10 mouse cellular contexts compared by ENCODE assay signal in the genomic region with DNA sequence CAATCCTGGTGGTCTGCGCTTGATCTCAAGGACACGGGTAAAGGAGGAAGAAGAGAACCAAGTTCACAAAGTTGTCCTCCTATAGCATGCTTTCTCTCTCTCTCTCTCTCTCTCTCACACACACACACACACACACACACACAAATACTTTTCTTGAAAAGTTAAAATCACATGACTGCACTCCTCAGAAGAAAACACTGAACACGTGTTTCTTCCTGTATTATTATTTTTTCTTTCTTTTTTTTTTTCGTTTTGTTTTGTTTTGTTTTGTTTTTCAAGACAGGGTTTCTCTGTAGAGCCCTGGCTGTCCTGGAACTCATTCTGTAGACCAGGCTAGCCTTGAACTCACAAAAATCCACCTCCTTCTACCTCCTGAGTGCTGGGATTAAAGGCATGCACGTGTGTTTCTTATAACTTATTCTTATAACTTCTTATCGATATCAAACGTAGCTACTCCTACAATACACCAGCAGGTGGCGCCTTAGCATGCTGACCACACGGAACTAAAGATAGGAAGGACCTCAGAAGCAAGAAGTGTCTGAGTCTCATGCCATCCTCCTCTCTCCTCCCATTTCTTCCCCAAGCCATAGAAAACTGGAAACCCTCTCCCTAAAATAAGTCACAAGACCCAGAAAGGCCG. TPM values are rescaled to one million over a fixed set of nuclear protein-coding genes. Genes with fewer than 3 reads are reported as not detected.
A peak's percentile ranks its signal among the peaks of the same experiment; 100 is the strongest.
DNase-seq lines count a peak whose midpoint lies in the region; ATAC-seq lines count a peak whose summit lies in the region.
"Had no signal": no experiment of that assay in that cellular context is flagged by ENCODE, and none has a peak within 500 bp of the region (broad histone marks: within the 10 kb centered on the region; RNA-seq: fewer than 3 reads in every experiment).

No protein-coding gene starts in this region.

- no peaks in the 10 kb centered on the region for H3K9me3 ChIP-seq in hindbrain, embryonic 11.5 days (ENCODE audit: control insufficient read depth, low read length)
- H3K9me3 ChIP-seq in hindbrain, embryonic 16.5 days (ENCODE audit: control insufficient read depth, low read length): no peaks in the 10 kb centered on the region
- H3K9me3 ChIP-seq: liver, embryonic 15.5 days had no signal

- no peaks in the 10 kb centered on the region for H3K36me3 ChIP-seq in hindbrain, embryonic 11.5 days (ENCODE audit: control insufficient read depth, insufficient read depth, low read length)
- H3K36me3 ChIP-seq in hindbrain, embryonic 16.5 days (ENCODE audit: control insufficient read depth, insufficient read depth, low read length): no peaks in the 10 kb centered on the region
- H3K36me3 ChIP-seq: liver, embryonic 15.5 days had no signal

- peak; percentile 73 for DNase-seq in hindbrain, embryonic 11.5 days (ENCODE audit: low spot score)
- peak; percentile 67 to 68 for DNase-seq in B cell, adult 2 months
- DNase-seq in Muller cell, postnatal 12 days (ENCODE audit: inconsistent ontology term): peak; percentile 52
- DNase-seq in cerebellum, postnatal 36 days: peak; percentile 49 to 53
- DNase-seq in kidney, postnatal 4 days: peak; percentile 71 to 79
- peak; percentile 47 to 51 for DNase-seq in natural killer cell, adult 2 months (ENCODE audit: low spot score in 2 of 2)

- no peak overlapping the region for H3K4me3 ChIP-seq in hindbrain, embryonic 11.5 days (ENCODE audit: low read depth, low read length)
- no peak overlapping the region for H3K4me3 ChIP-seq in hindbrain, embryonic 16.5 days (ENCODE audit: low read length)
- H3K4me3 ChIP-seq: erythroblast, embryonic 14.5 days; liver, embryonic 15.5 days had no signal

- WGBS in hindbrain, embryonic 11.5 days: 42% methylated on average over 10 of the region's 10 CpGs
- 41% methylated on average over 10 of the region's 10 CpGs for WGBS in hindbrain, embryonic 16.5 days

- no peak overlapping the region for H3K27ac ChIP-seq in hindbrain, embryonic 11.5 days (ENCODE audit: low read depth, low read length)
- H3K27ac ChIP-seq in hindbrain, embryonic 16.5 days (ENCODE audit: low read depth, low read length): no peak overlapping the region
- H3K27ac ChIP-seq: liver, embryonic 15.5 days had no signal

- no peak overlapping the region for H3K4me2 ChIP-seq in hindbrain, embryonic 11.5 days (replicated peaks; ENCODE audit: low read depth, low read length)
- H3K4me2 ChIP-seq in hindbrain, embryonic 16.5 days (ENCODE audit: low read length): no peak overlapping the region
- H3K4me2 ChIP-seq: liver, embryonic 15.5 days had no signal

- no peaks in the 10 kb centered on the region for H3K4me1 ChIP-seq in hindbrain, embryonic 11.5 days (replicated peaks; ENCODE audit: control insufficient read depth, insufficient read depth, low read length)
- H3K4me1 ChIP-seq in hindbrain, embryonic 16.5 days (ENCODE audit: control insufficient read depth, insufficient read depth, low read depth, low read length): no peaks in the 10 kb centered on the region

- no peaks in the 10 kb centered on the region; the same call in 1 of the 2 replicates for H3K27me3 ChIP-seq in hindbrain, embryonic 11.5 days (ENCODE audit: control insufficient read depth, insufficient read depth, low read length)
- H3K27me3 ChIP-seq in hindbrain, embryonic 16.5 days (replicated peaks; ENCODE audit: control insufficient read depth, insufficient read depth, low read length): no peaks in the 10 kb centered on the region
- H3K27me3 ChIP-seq: liver, embryonic 15.5 days had no signal

- no peak overlapping the region for H3K9ac ChIP-seq in hindbrain, embryonic 11.5 days (ENCODE audit: low read depth, low read length)
- H3K9ac ChIP-seq in hindbrain, embryonic 16.5 days (ENCODE audit: low read depth, low read length): no peak overlapping the region
- H3K9ac ChIP-seq: liver, embryonic 15.5 days had no signal

- ATAC-seq in hindbrain, embryonic 11.5 days (ENCODE audit: low FRiP score): no peak
- no peak for ATAC-seq in hindbrain, embryonic 16.5 days
- no peak for ATAC-seq in erythroid progenitor cell, adult 5-6 weeks (replicated peaks; ENCODE audit: low FRiP score, poor library complexity, severe bottlenecking)

RNA-seq across cellular contexts. Expression of a gene that starts 41.0 kb away (rescaled TPM):
- polyA plus RNA-seq in hindbrain, embryonic 11.5 days (2014; fragmentation: Nextera tagmentation; extraction: Ambion mirVana): 112 and 127 TPM in 2 replicates
- 38.0 and 50.8 TPM in 2 replicates for polyA plus RNA-seq in hindbrain, embryonic 16.5 days (2015; fragmentation: Nextera tagmentation; extraction: Ambion mirVana)
- total RNA-seq in erythroid progenitor cell, adult 5-6 weeks (2015; ENCODE audit: low replicate concordance): 52.0 and 100 TPM in 2 replicates
- 5.8 and 9.2 TPM in 2 replicates for total RNA-seq in erythroid progenitor cell, adult 5-6 weeks (2017; ENCODE audit: low replicate concordance)
